Mouse (Mus musculus): ENCODE measurements around the gene Hirip3. TPM values are rescaled to one million over a fixed set of nuclear protein-coding genes. Genes with fewer than 3 reads are reported as not detected.
A peak's percentile ranks its signal among the peaks of the same experiment; 100 is the strongest.

Gene Hirip3
- 10 to 100 TPM; 31.5 to 41.2 TPM for total RNA-seq (2021)

- peak; percentile 96 for DNase-seq
- intact Hi-C loops (cut with DNase I) = no loop called here
Measured at GRCm38 (mm10) chr7:126861429-126862130, at the start of gene Hirip3. Gene Hirip3 (plus strand): TSS chr7:126861972.

- no peak for DNase-seq
- intact Hi-C loops (cut with DNase I) = no loop called here
Measured at GRCm38 (mm10) chr7:126815726-126816222, 46.0 kb upstream of the Hirip3 start.

- intact Hi-C loops (cut with DNase I) = no loop called here
- no peak for DNase-seq
Measured at GRCm38 (mm10) chr7:126816494-126816893, 45.3 kb upstream of the Hirip3 start.

- intact Hi-C loops (cut with DNase I) = no loop called here
- no peak for DNase-seq
Measured at GRCm38 (mm10) chr7:126817595-126817994, 44.2 kb upstream of the Hirip3 start.

- intact Hi-C loops (cut with DNase I) = no loop called here
- no peak for DNase-seq
Measured at GRCm38 (mm10) chr7:126818818-126819217, 43.0 kb upstream of the Hirip3 start.

GRCm38 (mm10) chr7:126821835-126822511 lies 39.8 kb upstream of the Hirip3 start:
- intact Hi-C loops (cut with DNase I) = loop anchor here (5.0 kb wide), 1 partner anchor 150 kb away; no protein-coding TSS in a partner anchor
- peak; percentile 86 for DNase-seq

GRCm38 (mm10) chr7:126822741-126823140 lies 39.0 kb upstream of the Hirip3 start:
- no peak for DNase-seq
- intact Hi-C loops (cut with DNase I) = loop anchor here (5.0 kb wide), 1 partner anchor 150 kb away; no protein-coding TSS in a partner anchor

GRCm38 (mm10) chr7:126823202-126823711 lies 38.5 kb upstream of the Hirip3 start:
- peak; percentile 81 for DNase-seq
- intact Hi-C loops (cut with DNase I) = loop anchor here (5.0 kb wide), 1 partner anchor 149 kb away; no protein-coding TSS in a partner anchor

GRCm38 (mm10) chr7:126823940-126824339 lies 37.8 kb upstream of the Hirip3 start:
- no peak for DNase-seq
- intact Hi-C loops (cut with DNase I) = loop anchor here (5.0 kb wide), 1 partner anchor 148 kb away; no protein-coding TSS in a partner anchor

- intact Hi-C loops (cut with DNase I) = loop anchor here (5.0 kb wide), 1 partner anchor 287 kb away; no protein-coding TSS in a partner anchor
- no peak for DNase-seq
Measured at GRCm38 (mm10) chr7:126825403-126825802, 36.4 kb upstream of the Hirip3 start.

- no peak for DNase-seq
- intact Hi-C loops (cut with DNase I) = loop anchor here (5.0 kb wide), 1 partner anchor 286 kb away; no protein-coding TSS in a partner anchor
Measured at GRCm38 (mm10) chr7:126825952-126826351, 35.8 kb upstream of the Hirip3 start.

- no peak for DNase-seq
- intact Hi-C loops (cut with DNase I) = no loop called here
Measured at GRCm38 (mm10) chr7:126831539-126831938, 30.2 kb upstream of the Hirip3 start, which contains the start of gene 4930451I11Rik. Gene 4930451I11Rik (minus strand): TSS chr7:126831639.

GRCm38 (mm10) chr7:126832036-126832598 lies 29.7 kb upstream of the Hirip3 start:
- intact Hi-C loops (cut with DNase I) = no loop called here
- peak; percentile 83 for DNase-seq

- intact Hi-C loops (cut with DNase I) = no loop called here
- no peak for DNase-seq
Measured at GRCm38 (mm10) chr7:126833294-126833693, 28.5 kb upstream of the Hirip3 start.

GRCm38 (mm10) chr7:126843276-126843675 lies 18.5 kb upstream of the Hirip3 start:
- intact Hi-C loops (cut with DNase I) = no loop called here
- DNase-seq = no peak

GRCm38 (mm10) chr7:126845516-126845915 lies 16.3 kb upstream of the Hirip3 start:
- no peak for DNase-seq
- intact Hi-C loops (cut with DNase I) = no loop called here

GRCm38 (mm10) chr7:126847116-126847420 lies 14.7 kb upstream of the Hirip3 start, which contains the start of gene Doc2a:
Gene Doc2a (plus strand): TSS chr7:126847416.
- intact Hi-C loops (cut with DNase I) = no loop called here
- DNase-seq = no peak

- intact Hi-C loops (cut with DNase I) = no loop called here
Measured at GRCm38 (mm10) chr7:126847421-126848398, 14.1 kb upstream of the Hirip3 start.

GRCm38 (mm10) chr7:126848794-126849193 lies 13.0 kb upstream of the Hirip3 start:
- intact Hi-C loops (cut with DNase I) = no loop called here
- no peak for DNase-seq

More at GRCm38 (mm10) chr7:126847421-126848398, 14.1 kb upstream of the Hirip3 start:
- DNase-seq = peak; percentile 71

- intact Hi-C loops (cut with DNase I) = no loop called here
- no peak for DNase-seq
Measured at GRCm38 (mm10) chr7:126850161-126850560, 11.6 kb upstream of the Hirip3 start.
